Mouse (Mus musculus) ovary, adult 10 weeks (tissue): ENCODE data around the gene Ppa1. TPM values are rescaled to one million over a fixed set of nuclear protein-coding genes. Genes with fewer than 3 reads are reported as not detected.

Experiments used
- polyA plus RNA-seq: library from polyadenylated mRNA; stranded (reverse); fragments of 350-450 nt; fragmentation: Illumina TruSeq; extraction: RNeasy Lipid Tissue Mini Kit (QIAGEN cat#74804); gene quantifications from one replicate; pipeline ENCODE4 v1.2.3, GENCODE M21; 2014

Ppa1 gene
- polyA plus RNA-seq, result 92.8 TPM

GRCm38 (mm10) chr10:61647790-61648736, at the start of gene Ppa1:
Gene Ppa1 (plus strand): TSS chr10:61648552.

GRCm38 (mm10) chr10:61680015-61680913, 31.9 kb downstream of the Ppa1 start, which contains the start of gene Sar1a:
Gene Sar1a (plus strand): TSS chr10:61680299.

GRCm38 (mm10) chr10:61694870-61695670, 46.7 kb downstream of the Ppa1 start, which contains the start of gene Tysnd1:
Gene Tysnd1 (plus strand): TSS chr10:61695514.

GRCm38 (mm10) chr10:61714771-61715461, 66.6 kb downstream of the Ppa1 start, which contains the start of gene Aifm2:
Gene Aifm2 (plus strand): TSS chr10:61715263.

Other genes starting within 250 kb of the Ppa1 start
- not detected for gene Nodal, start 230.6 kb upstream of the Ppa1 start, polyA plus RNA-seq
- gene Eif4ebp2, start 195.9 kb upstream of the Ppa1 start, polyA plus RNA-seq, result 35.8 TPM
- 1.3 TPM for gene Lrrc20, start 172.8 kb upstream of the Ppa1 start, polyA plus RNA-seq
- gene Npffr1, start 53.1 kb upstream of the Ppa1 start, polyA plus RNA-seq, result not detected
- 379 TPM for gene Sar1a, start 31.7 kb downstream of the Ppa1 start, polyA plus RNA-seq
- gene Tysnd1, start 47.0 kb downstream of the Ppa1 start, polyA plus RNA-seq, result 0.46 TPM
- 4.4 TPM for gene Aifm2, start 66.7 kb downstream of the Ppa1 start, polyA plus RNA-seq
- gene H2afy2, start 135.6 kb downstream of the Ppa1 start, polyA plus RNA-seq, result 37.4 TPM